Mouse (Mus musculus) urinary bladder, postnatal 10 days (tissue): ENCODE measurements around the gene Dgki.

ENCODE experiments used
- DNase-seq: peaks from one replicate; pipeline ENCODE4 v3.0.0; 2022; ENCODE audit warnings: low spot score

Dgki gene

DNA sequence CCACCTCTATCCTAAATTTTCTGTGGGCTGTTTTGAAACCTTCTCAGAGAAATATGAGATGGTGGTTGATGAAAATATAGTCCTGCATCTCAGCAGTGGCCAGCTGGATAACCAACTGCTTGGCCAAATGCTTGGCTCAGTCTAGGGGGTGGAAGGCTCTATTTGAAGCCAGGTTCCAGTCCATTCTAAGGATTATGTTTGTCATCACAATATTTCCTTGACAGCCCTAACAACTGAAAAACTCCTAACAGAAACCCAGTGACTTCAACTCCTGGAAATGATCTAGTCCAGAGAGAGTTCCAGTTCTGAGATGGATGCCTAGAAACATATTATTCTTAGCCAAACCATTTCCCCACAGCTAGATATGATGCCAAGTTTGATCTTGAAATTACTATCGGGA, 454.7 kb downstream of the Dgki start:
- DNase-seq = no peak

DNA sequence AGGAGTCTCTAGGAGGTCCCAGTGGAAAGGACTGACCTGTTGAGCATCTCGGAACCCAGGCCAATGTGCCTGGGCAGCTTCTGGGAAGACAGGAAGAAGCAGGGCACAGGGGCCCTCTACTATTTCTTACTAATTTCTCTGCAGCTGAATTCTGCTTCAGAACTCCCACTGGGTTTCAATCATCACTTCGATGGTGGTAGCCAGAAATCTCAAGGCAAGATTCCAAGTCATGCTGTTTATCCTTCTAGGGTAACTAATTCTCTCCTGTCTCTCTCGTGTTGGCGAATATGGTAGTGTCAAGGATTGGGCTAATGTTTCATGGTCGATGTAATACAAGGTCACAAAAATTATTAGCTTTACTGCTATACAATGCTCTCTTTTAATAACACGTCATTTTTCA, 455.7 kb downstream of the Dgki start:
- no peak for DNase-seq

DNA sequence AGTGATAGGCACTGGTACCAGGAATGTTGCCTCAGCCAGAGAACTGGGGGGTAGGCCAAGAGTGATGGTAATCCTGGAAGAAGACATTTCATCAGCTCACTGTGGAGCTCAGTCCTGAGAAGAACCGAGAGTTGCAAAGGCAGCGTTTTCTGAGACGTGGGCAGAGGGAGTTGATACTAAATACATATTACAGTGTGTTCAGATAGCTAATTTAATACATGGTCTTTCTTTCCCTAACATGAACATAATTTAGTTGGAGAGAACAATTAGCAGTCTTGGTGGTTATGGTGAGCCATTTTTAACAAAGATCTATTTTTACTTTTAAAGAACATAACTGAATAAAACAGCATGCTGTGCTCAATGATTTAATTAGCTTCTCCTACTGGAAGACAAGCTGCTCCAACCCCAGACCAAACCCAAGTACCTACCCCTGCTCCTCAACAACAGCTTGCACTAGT, 456.9 kb downstream of the Dgki start:
- no peak for DNase-seq

DNA sequence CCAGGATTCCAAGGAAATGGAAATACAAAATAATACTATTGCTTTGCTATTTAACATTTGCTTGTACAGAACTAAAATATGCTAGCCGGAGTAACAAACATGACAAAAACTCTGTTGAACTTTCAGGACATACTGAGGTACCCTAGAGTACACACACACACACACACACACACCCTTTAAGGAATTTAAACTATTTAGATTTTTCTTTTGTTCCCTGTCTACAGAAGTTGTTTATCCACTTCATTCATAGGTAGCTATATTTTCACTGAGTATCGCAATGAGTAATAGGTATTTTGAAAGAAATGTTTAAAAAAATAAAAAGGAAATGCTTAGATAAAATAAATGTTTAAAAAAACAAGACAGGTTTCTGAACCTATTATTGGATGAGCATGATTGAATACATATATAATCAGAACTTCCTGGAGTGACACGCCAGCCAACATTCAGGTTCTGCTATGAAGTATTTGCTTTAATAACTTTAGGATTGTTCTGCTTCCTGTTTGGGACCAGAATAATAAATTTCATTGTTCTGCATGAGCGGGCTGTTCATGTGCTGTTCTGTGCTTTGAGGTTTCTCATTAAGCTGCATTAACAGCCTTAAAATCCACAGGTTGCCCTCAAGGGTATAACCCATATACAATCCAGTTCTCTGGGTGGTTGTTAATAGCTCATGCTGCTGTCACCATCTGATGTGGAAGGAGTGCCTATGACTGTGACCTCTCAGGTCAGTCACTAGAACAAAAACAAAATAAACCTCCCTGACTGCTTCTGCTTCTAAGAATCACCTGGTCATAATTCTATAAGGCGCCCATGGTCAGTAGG, 457.7 kb downstream of the Dgki start:
- no peak for DNase-seq

DNA sequence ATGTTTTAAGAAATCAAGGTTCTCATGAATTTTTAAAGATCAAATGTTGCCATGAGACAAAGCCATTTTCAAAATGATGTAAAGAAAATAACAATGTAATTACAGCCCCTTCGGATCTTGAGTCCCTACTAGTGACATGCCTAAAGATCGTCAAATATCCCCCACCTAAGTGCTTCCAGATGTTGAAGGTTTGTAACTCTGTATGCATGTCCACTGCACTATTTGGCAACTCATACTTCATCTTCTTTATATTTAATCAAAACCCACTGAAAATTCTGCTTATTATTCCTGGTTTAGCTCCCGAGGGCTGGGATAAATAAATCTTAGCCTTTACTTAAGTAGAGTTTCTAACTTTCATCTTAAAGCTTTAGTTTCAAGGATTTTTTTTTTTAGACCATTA, 458.3 kb downstream of the Dgki start:
- no peak for DNase-seq

DNA sequence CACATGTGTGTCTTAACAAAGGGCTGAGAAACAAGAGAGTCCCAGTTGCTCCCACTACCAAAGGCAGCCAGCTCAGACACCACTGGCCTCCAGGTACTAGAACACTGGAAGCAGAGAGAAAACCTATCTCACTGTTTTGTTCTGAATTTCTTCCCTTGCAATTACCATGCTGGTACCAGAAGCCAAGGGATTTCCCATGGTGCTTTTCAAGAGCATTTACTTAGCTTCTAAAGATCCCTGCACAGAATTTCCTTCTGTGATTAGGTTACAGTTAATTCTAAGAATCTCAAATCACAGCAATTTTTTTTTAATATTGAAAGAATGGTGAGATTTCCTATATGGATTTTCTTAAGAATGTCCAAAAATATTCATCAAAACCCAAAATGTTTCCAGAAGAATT, 458.8 kb downstream of the Dgki start:
- DNase-seq = no peak

DNA sequence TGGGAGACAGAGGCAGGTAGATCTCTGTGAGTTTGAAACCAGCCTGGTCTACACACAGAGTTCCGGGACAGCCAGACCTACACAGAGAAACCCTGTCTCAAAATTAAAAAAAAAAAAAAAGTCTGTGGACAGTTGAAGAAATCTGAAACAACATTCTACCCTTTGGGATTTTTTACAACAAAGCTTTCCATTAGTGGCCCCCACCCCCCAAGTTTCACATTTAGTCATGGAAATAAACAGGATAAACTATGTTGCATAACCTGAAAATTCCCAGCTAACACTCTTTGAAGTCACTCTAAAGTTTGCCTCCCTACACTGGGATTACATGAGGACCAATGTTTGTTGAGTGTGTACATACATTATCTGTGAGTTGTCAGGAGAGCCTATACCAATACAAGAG, 461.2 kb downstream of the Dgki start:
- no peak for DNase-seq

DNA sequence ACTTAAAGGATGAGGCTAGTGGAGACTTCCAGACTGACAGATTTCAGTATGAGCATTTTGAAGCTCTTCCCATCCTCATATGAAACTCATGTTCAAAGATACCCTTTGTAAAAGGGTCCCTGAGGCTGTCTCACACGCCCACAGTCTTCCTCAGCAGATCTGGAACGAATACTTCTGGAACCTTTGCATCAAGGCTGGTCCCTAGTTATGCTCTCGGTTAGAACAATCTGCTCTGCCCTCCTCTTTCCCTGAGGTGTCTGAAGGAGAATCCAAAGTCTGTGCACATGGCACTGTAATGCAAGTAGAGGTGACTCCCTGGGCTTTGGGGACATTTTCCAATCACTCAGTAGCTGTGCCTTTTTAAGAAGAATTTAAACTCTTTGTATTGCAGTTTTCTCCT, 464.6 kb downstream of the Dgki start:
- DNase-seq = no peak

DNA sequence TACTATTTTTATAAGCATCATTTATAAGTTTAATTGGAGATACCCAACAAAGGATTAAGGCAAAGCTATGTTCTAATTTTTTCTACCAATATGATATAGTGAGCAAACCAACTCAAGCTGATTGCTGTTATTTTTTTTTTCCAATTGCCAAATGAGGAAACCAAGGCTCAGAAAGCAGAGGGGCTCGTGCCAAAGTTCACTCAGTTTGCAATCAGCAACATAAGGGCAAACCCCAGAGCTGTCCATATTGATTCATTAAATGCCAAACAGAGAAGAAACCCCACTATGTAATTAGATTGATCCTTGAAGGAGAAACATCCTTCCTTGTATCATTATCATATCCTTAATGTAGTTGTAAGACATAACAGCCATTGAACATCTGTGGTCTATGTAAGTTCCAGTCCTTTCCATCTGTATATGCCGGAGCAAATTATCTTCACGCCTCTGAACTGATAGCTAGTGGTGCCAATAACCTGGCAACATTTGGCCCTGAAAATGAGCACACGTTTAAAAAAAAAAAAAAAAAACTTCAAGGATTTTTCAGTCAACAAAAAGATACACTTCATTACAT, 465.2 kb downstream of the Dgki start:
- DNase-seq = no peak

DNA sequence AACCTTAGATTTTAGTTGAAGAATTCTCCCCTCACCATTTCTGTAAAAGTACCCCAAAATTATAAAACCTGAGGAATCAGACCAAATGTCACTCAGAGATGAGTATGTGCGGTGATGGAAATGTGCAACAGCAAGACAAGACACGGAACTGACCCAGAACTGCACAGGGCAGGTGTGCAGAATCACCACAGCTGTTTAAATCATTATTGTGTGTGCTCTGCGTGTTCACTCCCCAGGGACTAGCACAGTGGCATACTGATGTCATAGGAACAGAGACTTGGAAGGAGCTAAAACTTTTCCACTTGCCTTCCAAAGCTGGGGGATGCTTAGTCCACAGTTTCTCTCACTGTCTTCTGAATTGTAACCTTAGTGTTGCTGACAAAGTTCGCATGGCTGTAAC, 467.3 kb downstream of the Dgki start:
- no peak for DNase-seq

DNA sequence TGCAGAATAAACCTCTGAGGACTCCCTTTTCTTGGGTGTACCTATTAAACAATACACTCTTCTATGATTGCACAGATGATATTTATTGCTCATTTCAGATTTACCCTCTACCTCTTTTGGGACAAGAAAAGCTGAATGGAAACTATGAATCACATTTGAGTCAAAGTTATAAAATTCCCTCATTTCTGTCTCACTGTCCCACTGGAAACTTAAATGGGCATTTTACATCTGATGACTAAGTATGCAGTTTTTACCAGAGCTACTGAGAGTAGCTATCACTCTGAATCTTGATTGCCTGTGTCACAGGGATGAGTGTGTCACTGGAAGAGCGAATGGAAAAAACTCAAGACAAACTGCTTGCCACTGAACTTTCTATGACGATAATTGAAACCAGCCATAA, 467.8 kb downstream of the Dgki start:
- no peak for DNase-seq

DNA sequence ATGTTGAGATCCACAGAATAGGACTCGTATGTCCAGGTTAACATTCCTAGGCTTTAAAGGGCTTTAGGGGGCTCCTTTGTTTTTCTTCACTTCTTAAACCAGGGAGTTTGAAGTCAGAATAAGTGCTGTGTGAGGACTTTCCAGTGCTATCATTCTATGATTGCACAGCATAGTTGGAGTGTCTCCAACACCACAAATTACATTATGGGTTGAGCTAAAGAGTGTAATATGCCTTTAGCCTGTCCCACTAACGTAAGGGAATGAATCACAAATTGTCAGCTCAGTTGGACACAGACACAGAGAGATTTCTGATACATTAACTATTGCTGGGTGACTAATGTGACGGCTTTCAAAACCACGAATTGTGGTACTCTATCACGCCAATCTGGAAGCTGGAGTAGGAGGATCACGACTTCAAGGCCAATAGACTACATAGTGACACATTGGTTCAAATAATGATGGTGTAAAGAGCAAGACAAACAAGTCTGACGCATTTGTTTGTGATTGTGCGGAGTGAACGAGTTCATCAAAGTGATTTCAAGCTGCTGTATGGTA, 469.5 kb downstream of the Dgki start:
- DNase-seq = no peak

DNA sequence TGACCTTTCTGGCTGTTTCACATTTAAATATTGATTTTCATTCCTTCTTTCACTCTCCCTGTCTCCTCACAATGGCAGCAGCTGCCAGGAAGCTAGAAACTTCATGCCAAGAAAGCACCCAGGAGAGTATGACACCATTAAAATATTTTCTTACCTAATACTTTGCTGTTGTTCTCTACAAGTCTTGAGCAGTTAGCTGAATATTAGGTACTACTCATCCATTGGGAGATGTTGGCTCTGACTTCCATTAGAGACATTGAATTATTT, 480.3 kb downstream of the Dgki start:
- DNase-seq = no peak

DNA sequence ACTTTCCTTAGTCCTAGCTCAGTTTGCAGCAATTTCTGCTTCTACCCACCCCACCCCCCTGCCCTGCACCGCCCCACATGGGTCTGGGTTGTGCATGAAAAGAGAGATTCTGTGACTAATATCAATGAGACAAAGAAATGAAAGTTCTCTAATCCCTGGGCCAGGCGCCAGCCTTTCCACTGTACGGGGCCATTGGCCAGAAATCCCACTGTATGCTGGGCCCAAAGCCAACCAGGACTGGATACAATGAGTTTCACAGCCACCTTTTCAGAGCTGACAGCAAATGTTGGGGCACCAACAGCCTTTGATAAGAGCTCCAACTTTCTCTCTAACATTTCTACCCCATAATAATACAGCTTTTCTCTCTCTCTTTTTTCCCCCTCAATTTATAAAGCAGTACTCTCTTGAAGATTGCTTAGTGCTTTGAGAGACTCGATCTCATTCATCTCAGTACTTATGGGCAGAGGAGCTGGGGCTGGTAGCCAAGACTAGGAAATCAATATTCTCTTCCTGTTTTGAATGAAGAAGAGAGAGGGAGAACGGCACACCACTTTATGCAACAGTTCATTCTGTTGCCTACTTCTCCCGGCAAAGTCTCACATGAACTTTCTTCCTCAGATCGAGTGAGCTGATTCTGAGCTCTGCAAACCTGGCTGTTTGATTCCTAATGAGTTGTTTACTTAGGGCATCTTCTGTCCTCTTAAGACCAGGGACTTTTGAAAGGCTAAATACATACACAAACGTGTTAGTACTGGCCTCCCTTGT, 480.8 kb downstream of the Dgki start:
- no peak for DNase-seq

DNA sequence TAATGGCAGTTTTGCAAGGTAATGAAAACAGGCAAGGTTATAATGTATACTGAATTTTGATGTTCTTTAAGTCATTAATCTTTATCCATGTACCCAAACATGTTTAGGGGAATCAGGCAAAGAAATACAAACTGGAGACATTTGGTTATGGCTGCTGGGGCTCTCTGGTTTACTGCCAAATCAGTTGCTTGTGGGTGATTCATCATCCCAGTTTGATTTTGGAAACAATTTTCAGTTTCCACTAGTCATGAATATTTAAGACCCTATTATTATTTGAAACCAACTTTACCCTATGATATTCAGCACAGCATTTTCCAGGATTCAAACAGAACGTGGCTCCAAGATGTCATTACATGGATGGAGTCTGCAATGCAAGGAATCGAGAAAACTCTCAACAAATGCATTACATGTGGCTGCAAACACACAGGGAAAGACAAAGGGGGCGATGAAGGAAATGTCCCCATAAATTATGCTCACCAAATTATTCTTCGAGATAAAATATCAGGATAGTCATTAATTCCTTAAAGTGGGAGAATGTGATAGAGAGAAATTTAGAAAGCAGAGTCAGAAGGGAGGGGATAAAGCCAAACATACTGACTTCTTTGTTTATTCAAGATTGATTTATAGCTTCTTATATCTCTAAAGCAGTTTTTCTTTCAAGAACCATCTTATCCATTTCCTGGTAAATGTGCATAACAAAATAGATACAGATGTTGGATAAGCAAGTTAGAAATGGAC, 481.5 kb downstream of the Dgki start:
- no peak for DNase-seq

DNA sequence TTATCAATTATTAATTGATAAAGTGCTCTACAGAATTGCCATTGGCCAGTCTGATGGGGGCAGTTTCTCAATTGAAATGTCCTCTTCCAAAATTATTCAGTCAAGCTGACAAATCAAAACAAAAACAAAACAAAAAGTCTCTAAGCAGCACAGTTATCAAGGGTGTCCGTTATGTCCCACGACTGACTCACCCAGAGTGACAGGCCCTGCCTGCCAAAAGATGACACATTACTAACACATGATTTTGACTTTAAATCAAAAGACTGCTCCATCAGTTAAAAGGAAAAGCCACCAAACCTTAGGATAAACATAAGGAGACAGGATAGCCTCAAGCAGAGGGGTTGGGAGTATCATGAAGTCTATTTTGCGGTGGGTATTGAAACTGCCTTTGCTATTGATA, 483.3 kb downstream of the Dgki start:
- no peak for DNase-seq

DNA sequence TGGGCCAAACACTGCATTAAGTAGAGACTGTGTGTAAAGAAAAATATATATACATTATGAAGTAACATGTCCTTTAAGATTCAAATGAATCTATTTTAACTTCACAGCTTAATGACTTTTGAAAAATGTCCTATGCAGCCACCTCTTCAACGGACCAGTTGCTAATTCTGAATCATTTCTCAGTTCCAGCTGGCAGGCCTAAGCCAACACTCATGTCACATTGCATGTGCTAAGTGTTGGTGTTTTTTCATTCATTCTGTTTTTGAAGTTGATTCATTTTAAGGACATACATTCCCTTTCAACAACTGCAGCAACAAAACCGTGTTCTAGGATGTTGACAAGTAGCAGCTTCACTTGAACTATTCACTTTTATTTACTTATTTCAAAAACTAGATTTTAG, 484.0 kb downstream of the Dgki start:
- no peak for DNase-seq

DNA sequence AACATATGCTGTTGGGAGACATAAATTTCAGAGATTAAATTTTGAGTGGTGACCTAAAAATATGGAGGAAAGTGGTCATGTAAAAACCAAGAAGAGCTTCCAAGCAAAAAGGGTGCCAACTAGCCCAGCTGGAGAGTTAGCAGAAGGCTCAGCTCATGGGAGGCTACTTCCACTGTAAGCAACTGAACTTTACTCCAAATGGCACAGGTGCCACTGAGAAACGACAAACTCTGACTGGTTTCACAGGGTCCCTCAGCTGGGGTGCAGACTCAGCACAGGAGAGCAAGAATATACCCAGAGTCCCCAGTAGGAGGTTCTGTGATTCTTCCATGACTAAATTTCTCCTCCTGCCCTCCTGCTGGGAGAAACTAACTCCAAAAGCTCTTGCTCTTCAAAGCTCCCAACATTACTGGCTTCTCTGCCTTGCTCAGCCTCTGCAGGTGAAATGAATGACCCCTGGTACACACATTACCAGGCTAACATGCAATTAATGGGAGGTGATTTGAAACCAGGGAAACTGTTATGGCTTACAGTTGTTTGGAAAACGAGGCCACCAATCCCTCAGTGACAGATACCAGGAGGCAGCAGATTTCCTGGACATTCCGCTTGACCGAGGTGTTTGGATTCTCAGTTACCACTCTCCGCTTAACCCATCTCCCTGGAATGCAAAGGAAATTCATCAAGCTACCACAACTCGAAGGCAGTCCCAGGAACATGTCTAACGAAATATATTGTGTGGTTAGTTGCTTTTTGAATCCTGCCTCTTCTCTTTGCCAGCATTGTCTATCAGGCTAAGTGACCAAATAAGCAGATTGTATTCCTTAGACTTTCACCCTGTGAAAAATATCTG, 487.1 kb downstream of the Dgki start:
- DNase-seq = no peak

DNA sequence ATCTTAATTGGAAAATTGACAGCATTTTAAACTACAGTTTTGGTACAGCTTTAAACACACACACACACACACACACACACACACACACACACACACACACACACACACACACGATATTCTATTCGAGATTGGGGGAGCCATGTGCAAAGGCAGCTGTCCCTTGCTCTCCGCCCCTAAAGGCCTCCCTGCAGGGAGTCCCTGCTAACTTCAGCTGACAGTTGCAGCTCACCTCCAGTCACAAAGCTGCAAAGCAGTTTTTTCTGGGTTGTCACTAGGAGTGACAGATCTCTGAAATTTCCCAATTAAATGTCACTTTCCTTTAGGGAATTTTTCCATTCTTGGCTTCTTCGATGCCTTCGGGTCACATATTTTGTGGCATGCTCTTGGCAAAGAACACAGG, 489.5 kb downstream of the Dgki start:
- no peak for DNase-seq

DNA sequence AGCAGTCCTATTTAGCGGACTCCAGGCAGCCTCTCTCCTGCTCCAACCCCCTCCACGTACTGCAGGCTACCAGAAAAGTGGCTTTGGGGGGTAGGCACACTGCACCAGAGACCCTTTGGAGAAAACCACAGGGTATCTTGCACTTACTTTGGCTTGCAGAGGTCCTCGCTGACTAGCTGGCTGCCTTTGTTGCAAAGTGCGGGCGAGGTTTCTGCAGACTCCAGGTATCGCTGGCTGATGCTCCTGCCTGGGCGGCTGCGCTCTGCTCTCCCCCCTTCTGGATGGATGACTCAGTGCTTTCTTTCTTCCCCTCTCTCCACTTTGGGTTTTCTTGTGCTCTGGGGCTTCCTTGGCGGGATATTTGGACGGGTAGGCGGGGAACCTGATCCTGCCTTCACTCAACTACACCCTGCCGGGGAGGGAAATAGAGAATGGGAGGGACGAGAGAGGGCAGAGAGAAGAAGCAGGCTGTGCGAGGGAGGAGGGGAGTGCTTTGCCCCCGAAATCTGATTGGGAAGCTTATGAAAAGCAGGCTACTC, 490.2 kb downstream of the Dgki start, which contains the start of gene Ptn:
Gene Ptn, minus strand, starts transcription at position 474 of the 539 bp plus-strand sequence.
- DNase-seq = no peak

DNA sequence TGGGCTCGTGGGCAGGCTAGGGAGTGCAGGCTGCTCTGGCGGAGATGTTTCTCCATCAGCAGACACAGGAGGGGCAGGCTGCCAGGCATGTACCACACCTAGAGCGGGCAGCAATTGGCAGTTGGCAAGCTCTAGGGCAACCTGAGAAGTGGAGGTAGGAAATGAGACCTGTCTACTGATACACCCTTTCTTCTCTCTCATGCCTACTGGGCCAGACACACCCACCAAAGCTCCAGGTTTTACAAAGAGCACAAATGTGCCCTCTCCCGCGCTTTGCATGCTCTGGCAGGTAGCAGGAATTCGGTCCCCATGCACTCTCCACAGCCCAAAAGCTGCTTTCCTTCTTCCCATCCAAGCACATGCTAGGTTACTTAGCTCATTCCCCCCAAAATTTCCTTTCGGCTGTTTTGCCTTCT, 490.7 kb downstream of the Dgki start:
- DNase-seq = no peak
